Mouse (Mus musculus) neural tube, embryonic 11.5 days (tissue): ENCODE results near the gene Tep1. TPM values are rescaled to one million over a fixed set of nuclear protein-coding genes. Genes with fewer than 3 reads are reported as not detected.

Source experiments
- ATAC-seq: fragments of 200-750 bp; cut with Nextera tagmentation; 2 replicates; pipeline ENCODE4 v1.8.0; 2017; ENCODE audit warnings: moderate number of reproducible peaks, mild to moderate bottlenecking, moderate TSS enrichment, moderate library complexity; ENCODE audit not compliant: insufficient read depth, low FRiP score, low TSS enrichment
- DNase-seq: peaks from one replicate; pipeline ENCODE4 v3.0.0-alpha.2; 2015; ENCODE audit warnings: low spot score
- H3K27ac ChIP-seq: fragments of 300-500 bp; sonication (generic); 2 replicates; pipeline ENCODE4 v1.5.1; 2014; ENCODE audit warnings: low read depth, mild to moderate bottlenecking, low read length
- H3K27me3 ChIP-seq: fragments of 300-500 bp; sonication (generic); 2 replicates; pipeline ENCODE4 v1.6.1; 2014; ENCODE audit warnings: mild to moderate bottlenecking, low read length, mixed read lengths; ENCODE audit not compliant: control insufficient read depth, insufficient read depth
- H3K36me3 ChIP-seq: fragments of 300-500 bp; sonication (generic); 2 replicates; pipeline ENCODE4 v1.6.1; 2014; ENCODE audit warnings: mild to moderate bottlenecking, low read length, moderate library complexity, mixed read lengths; ENCODE audit not compliant: control insufficient read depth, insufficient read depth
- H3K4me1 ChIP-seq: fragments of 300-500 bp; sonication (generic); 2 replicates; pipeline ENCODE4 v1.6.1; 2014; ENCODE audit warnings: low read length, mixed read lengths; ENCODE audit not compliant: control insufficient read depth, insufficient read depth
- H3K4me2 ChIP-seq: fragments of 300-500 bp; sonication (generic); 2 replicates; pipeline ENCODE4 v1.6.1; 2014; ENCODE audit warnings: low read depth, mild to moderate bottlenecking, moderate library complexity
- H3K4me3 ChIP-seq: fragments of 300-500 bp; sonication (generic); 2 replicates; pipeline ENCODE4 v1.5.1; 2014; ENCODE audit warnings: low read depth, low read length
- H3K9ac ChIP-seq: fragments of 300-500 bp; sonication (generic); 2 replicates; pipeline ENCODE4 v1.6.1; 2014; ENCODE audit warnings: mild to moderate bottlenecking, low read length
- H3K9me3 ChIP-seq: fragments of 300-500 bp; sonication (generic); 2 replicates; pipeline ENCODE4 v1.6.1; 2016; ENCODE audit warnings: low read length; ENCODE audit not compliant: control insufficient read depth
- WGBS: fragments of 180-500 bp; shearing (Covaris S2); extraction: QIAGEN DNeasy Blood & Tissue Kit; methylation state at CpG from one replicate; pipeline ENCODE4 v1.1.7; 2014; 5-methylcytosine and 5-hydroxymethylcytosine counted together
- polyA plus RNA-seq: library from polyadenylated mRNA; unstranded; fragments of >200 nt; fragmentation: Nextera tagmentation; extraction: Ambion mirVana; gene quantifications from 2 replicates; pipeline ENCODE4 v1.2.1, GENCODE M21; 2014

Tep1 gene
- polyA plus RNA-seq, 1 experiment from 2014 or later = 4.9 TPM

- Histone ChIP-seq H3K9me3 (no peaks in the 10 kb centered on the region), H3K27ac (no peak overlapping the region), H3K36me3 (no peaks in the 10 kb centered on the region), H3K9ac (no peak overlapping the region), H3K4me1 (no peaks in the 10 kb centered on the region), H3K4me2 (no peak overlapping the region), H3K27me3 (no peaks in the 10 kb centered on the region), H3K4me3 (no peak overlapping the region)
- DNase-seq (no peak), ATAC-seq (no peak)
- WGBS = 90% methylated on average over 4 of the region's 4 CpGs
These were observed 74.4 kb downstream of the Tep1 start for GRCm38 (mm10) chr14:50795965-50796364.

GRCm38 (mm10) chr14:50795261-50795935 lies 75.0 kb downstream of the Tep1 start:
- DNase-seq = no peak
- no peak overlapping the region for H3K27ac ChIP-seq
- H3K4me3 ChIP-seq = no peak overlapping the region
- no peaks in the 10 kb centered on the region for H3K9me3 ChIP-seq
- ATAC-seq = no peak
- no peaks in the 10 kb centered on the region for H3K36me3 ChIP-seq
- H3K4me1 ChIP-seq = no peaks in the 10 kb centered on the region
- 93% methylated on average over 24 of the region's 24 CpGs for WGBS
- H3K4me2 ChIP-seq = no peak overlapping the region
- no peaks in the 10 kb centered on the region for H3K27me3 ChIP-seq
- H3K9ac ChIP-seq = no peak overlapping the region

DNA sequence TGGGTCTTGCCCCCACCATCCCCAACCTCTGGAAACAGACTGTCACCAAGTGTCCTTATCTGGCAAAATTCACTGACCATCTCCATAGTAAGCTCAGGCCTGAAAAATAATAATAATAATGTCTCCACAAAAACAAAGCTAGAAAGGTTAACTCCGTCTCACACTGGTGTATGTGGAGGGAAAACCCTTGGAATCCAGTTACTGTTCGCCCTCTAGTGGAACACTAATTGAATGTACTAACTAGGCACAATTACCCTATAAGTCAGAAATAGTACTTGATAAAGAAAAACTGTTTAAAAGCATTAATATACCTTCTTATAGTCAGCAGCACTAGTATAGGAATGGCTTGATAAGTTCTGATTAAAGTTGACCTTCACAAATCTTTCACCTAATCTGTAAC lies 82.2 kb downstream of the Tep1 start:
- H3K36me3 ChIP-seq = no peaks in the 10 kb centered on the region
- ATAC-seq (no peak), DNase-seq (no peak)
- H3K9me3 ChIP-seq = no peaks in the 10 kb centered on the region
- no peak overlapping the region for H3K27ac ChIP-seq
- H3K4me3 ChIP-seq = no peak overlapping the region
- no peak overlapping the region for H3K9ac ChIP-seq
- 19% methylated on average over 2 of the region's 2 CpGs for WGBS
- no peaks in the 10 kb centered on the region for H3K27me3 ChIP-seq
- no peak overlapping the region for H3K4me2 ChIP-seq
- 0 out of 2 replicates have a peak, but pooled peaks cover 3% of the 10 kb centered on the region for H3K4me1 ChIP-seq

- Histone ChIP-seq H3K9me3 (no peaks in the 10 kb centered on the region), H3K9ac (peak within 1 kb of the TSS; percentile 76), H3K27me3 (no peaks in the 10 kb centered on the region), H3K36me3 (peaks cover 6% of the 10 kb centered on the region), H3K4me3 (peak within 1 kb of the TSS; percentile 83), H3K4me2 (peak within 1 kb of the TSS; percentile 48), H3K27ac (0 out of 2 replicates have a peak within 1 kb of the TSS, but pooled peaks have one; percentile 44), H3K4me1 (0 out of 2 replicates have a peak, but pooled peaks cover 3% of the 10 kb centered on the region)
- under 1% methylated on average over 21 of the region's 21 CpGs for WGBS
- ATAC-seq = peak; percentile 90
- peak; percentile 92 for DNase-seq
These were observed 85.1 kb downstream of the Tep1 start, which contains the start of gene Ttc5 for GRCm38 (mm10) chr14:50785251-50785637. Gene Ttc5, minus strand, starts transcription at chr14:50785519.

DNA sequence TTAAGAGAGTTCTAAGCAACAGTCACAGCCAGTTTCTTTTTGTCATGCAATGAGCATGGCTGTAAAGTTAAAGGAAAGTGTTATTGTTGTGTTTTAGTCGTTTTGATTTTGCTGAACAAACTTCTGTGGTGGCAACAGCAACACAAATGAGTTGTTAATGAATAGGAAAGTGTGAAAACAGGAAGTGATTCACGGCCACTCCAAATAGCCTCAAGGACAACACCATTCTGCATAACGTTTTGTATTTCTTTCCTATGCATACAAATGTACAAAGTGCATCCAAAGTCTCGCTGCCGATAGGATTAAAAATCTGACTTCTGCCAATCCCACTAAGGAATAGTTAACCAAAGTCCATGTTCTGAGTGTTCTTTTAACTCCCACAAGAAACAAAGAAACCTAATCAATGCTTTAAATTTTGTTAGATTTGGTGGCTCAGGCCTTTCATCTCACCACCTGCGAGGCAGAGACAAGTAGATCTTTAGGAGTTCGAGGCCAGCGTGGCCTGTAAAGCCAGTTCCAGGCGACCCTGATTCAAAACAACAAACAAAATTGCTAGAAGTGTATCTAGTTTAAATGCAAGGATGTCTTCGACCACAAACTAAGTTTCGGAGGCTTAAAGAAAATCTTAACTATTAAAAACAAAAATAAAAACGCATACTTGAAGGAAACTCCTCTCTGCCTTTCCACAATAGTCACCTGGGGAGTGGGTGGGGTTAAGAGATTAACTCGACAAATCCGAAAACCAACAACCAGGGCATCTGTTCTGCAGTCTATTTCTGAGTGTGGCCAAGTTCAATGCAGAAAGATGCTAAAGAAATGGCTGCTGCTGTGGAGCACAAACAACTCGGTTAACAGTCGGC lies 85.7 kb downstream of the Tep1 start:
- no peak; the same call in 1 of the 2 replicates for ATAC-seq
- WGBS = 31% methylated on average over 16 of the region's 16 CpGs
- H3K27ac ChIP-seq = 0 out of 2 replicates have a peak overlapping the region, but pooled peaks have one; percentile 44
- no peak for DNase-seq
- peaks cover 6% of the 10 kb centered on the region for H3K36me3 ChIP-seq
- 0 out of 2 replicates have a peak, but pooled peaks cover 3% of the 10 kb centered on the region for H3K4me1 ChIP-seq
- no peaks in the 10 kb centered on the region for H3K9me3 ChIP-seq
- H3K4me2 ChIP-seq = peak overlapping the region; percentile 48
- peak overlapping the region; percentile 76 for H3K9ac ChIP-seq
- peak overlapping the region; percentile 83 for H3K4me3 ChIP-seq
- no peaks in the 10 kb centered on the region for H3K27me3 ChIP-seq

DNA sequence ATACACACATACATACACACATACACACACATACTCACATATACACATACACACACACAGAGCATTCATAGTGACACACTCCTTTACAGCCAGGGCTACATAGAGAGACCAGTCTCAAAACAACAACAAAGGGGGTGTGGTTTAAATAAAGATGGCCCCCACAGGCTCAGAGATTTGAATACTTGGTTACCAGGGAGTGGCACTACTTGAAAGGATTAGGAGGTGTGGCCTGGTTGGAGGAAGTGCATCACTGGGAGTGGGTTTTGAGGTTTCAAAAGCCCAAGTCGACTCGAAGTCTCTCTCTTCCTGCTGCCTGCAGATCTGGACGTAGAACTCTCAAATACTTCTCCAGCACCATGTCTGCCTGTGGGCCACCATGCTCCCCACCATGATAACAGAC lies 88.2 kb downstream of the Tep1 start:
- H3K4me2 ChIP-seq = no peak overlapping the region
- ATAC-seq = no peak
- no peaks in the 10 kb centered on the region for H3K9me3 ChIP-seq
- H3K27me3 ChIP-seq = no peaks in the 10 kb centered on the region
- H3K27ac ChIP-seq = no peak overlapping the region
- 92% methylated on average over 3 of the region's 3 CpGs for WGBS
- H3K4me1 ChIP-seq = 0 out of 2 replicates have a peak, but pooled peaks cover 3% of the 10 kb centered on the region
- no peak overlapping the region for H3K9ac ChIP-seq
- no peak for DNase-seq
- H3K36me3 ChIP-seq = peaks cover 8% of the 10 kb centered on the region
- H3K4me3 ChIP-seq = no peak overlapping the region

Other genes with a start within 250 kb of the Tep1 start
- not detected in 2 replicates for gene Olfr745, start 231.2 kb downstream of the Tep1 start, polyA plus RNA-seq
- not detected in 2 replicates for gene Olfr746, start 223.5 kb downstream of the Tep1 start, polyA plus RNA-seq
- not detected in 2 replicates for gene Olfr747, start 177.4 kb downstream of the Tep1 start, polyA plus RNA-seq
- not detected in 2 replicates for gene Olfr748, start 163.2 kb downstream of the Tep1 start, polyA plus RNA-seq
- not detected in 2 replicates for gene Olfr749, start 125.5 kb downstream of the Tep1 start, polyA plus RNA-seq
- gene Ttc5, start 85.0 kb downstream of the Tep1 start, polyA plus RNA-seq = 100 and 103 TPM in 2 replicates
- not detected in 2 replicates for gene Ccnb1ip1, start 62.8 kb downstream of the Tep1 start, polyA plus RNA-seq
- 62.6 and 65.2 TPM in 2 replicates for gene Parp2, start 62.7 kb downstream of the Tep1 start, polyA plus RNA-seq
- gene Klhl33, start 26.9 kb upstream of the Tep1 start, polyA plus RNA-seq = 0.17 and 0.28 TPM in 2 replicates
- gene Osgep, start 54.3 kb upstream of the Tep1 start, polyA plus RNA-seq = 164 and 172 TPM in 2 replicates
- gene Apex1, start 54.4 kb upstream of the Tep1 start, polyA plus RNA-seq = 330 and 340 TPM in 2 replicates
- 59.4 and 68.4 TPM in 2 replicates for gene Pip4p1, start 60.3 kb upstream of the Tep1 start, polyA plus RNA-seq
- 55.9 and 56.5 TPM in 2 replicates for gene Pnp, start 60.5 kb upstream of the Tep1 start, polyA plus RNA-seq
- not detected in 2 replicates for gene Gm49342, start 74.0 kb upstream of the Tep1 start, polyA plus RNA-seq
- gene Pnp2, start 85.4 kb upstream of the Tep1 start, polyA plus RNA-seq = 0.30 and 0.68 TPM in 2 replicates
- not detected in 2 replicates for gene Rnase10, start 137.2 kb upstream of the Tep1 start, polyA plus RNA-seq
- not detected in 2 replicates for gene Rnase9, start 171.3 kb upstream of the Tep1 start, polyA plus RNA-seq
- gene Rnase11, start 179.6 kb upstream of the Tep1 start, polyA plus RNA-seq = not detected in 2 replicates
- not detected in 2 replicates for gene Rnase12, start 187.1 kb upstream of the Tep1 start, polyA plus RNA-seq
- not detected in 2 replicates for gene Olfr750, start 203.9 kb upstream of the Tep1 start, polyA plus RNA-seq
- gene Rnase4, start 220.5 kb upstream of the Tep1 start, polyA plus RNA-seq = 12.3 and 12.7 TPM in 2 replicates
- gene Ang, start 220.6 kb upstream of the Tep1 start, polyA plus RNA-seq = 2.2 TPM in 2 replicates
- not detected in 2 replicates for gene Eddm3b, start 243.9 kb upstream of the Tep1 start, polyA plus RNA-seq